Mouse (Mus musculus): ENCODE results near the gene Cyp4f16. TPM values are rescaled to one million over a fixed set of nuclear protein-coding genes. Genes with fewer than 3 reads are reported as not detected.
"Not testable (repeated sequence)": the region's sequence is repeated elsewhere in the genome, so short reads cannot be mapped to it uniquely, and the experiment has no call there.

Cyp4f16 gene
- total RNA-seq (2017), result 9.6 and 11.6 TPM in 2 replicates

GRCm38 (mm10) chr17:32536051-32536866 is at the start of gene Cyp4f16:
Cyp4f16 (plus strand) TSS chr17:32536558.
- peak; percentile 85 for ATAC-seq (replicated peaks; ENCODE audit: low read depth, poor library complexity, severe bottlenecking)

- ATAC-seq (replicated peaks; ENCODE audit: low read depth, poor library complexity, severe bottlenecking), result peak; percentile 56
These were observed 43.9 kb upstream of the Cyp4f16 start for GRCm38 (mm10) chr17:32492349-32492980.

- ATAC-seq (replicated peaks; ENCODE audit: low read depth, poor library complexity, severe bottlenecking), result peak; percentile 92
These were observed 41.8 kb upstream of the Cyp4f16 start for GRCm38 (mm10) chr17:32494601-32495000.

- not testable (repeated sequence) for ATAC-seq (replicated peaks; ENCODE audit: low read depth, poor library complexity, severe bottlenecking)
These were observed 35.8 kb upstream of the Cyp4f16 start for GRCm38 (mm10) chr17:32500511-32500910.

GRCm38 (mm10) chr17:32501051-32501450 is 35.3 kb upstream of the Cyp4f16 start:
- ATAC-seq (replicated peaks; ENCODE audit: low read depth, poor library complexity, severe bottlenecking), result no peak

- ATAC-seq (replicated peaks; ENCODE audit: low read depth, poor library complexity, severe bottlenecking), result no peak
These were observed 33.2 kb upstream of the Cyp4f16 start for GRCm38 (mm10) chr17:32503111-32503510.

GRCm38 (mm10) chr17:32505851-32506728 is 30.3 kb upstream of the Cyp4f16 start, which contains the start of gene Cyp4f17:
Cyp4f17 (plus strand) TSS chr17:32506050.
- ATAC-seq (replicated peaks; ENCODE audit: low read depth, poor library complexity, severe bottlenecking), result peak; percentile 68

GRCm38 (mm10) chr17:32506729-32507245 is 29.6 kb upstream of the Cyp4f16 start:
- peak; percentile 12; the same call in 1 of the 2 replicates for ATAC-seq (replicated peaks; ENCODE audit: low read depth, poor library complexity, severe bottlenecking)

- ATAC-seq (replicated peaks; ENCODE audit: low read depth, poor library complexity, severe bottlenecking), result no peak
These were observed 20.2 kb upstream of the Cyp4f16 start for GRCm38 (mm10) chr17:32516126-32516525.

- ATAC-seq (replicated peaks; ENCODE audit: low read depth, poor library complexity, severe bottlenecking), result no peak
These were observed 14.4 kb upstream of the Cyp4f16 start for GRCm38 (mm10) chr17:32521981-32522380.

- no peak for ATAC-seq (replicated peaks; ENCODE audit: low read depth, poor library complexity, severe bottlenecking)
These were observed 14.0 kb upstream of the Cyp4f16 start for GRCm38 (mm10) chr17:32522386-32522785.

GRCm38 (mm10) chr17:32522816-32523215 is 13.5 kb upstream of the Cyp4f16 start:
- ATAC-seq (replicated peaks; ENCODE audit: low read depth, poor library complexity, severe bottlenecking), result no peak

- peak; percentile 68 for ATAC-seq (replicated peaks; ENCODE audit: low read depth, poor library complexity, severe bottlenecking)
These were observed 12.5 kb upstream of the Cyp4f16 start for GRCm38 (mm10) chr17:32523895-32524294.

- ATAC-seq (replicated peaks; ENCODE audit: low read depth, poor library complexity, severe bottlenecking), result not testable (repeated sequence)
These were observed 10.0 kb upstream of the Cyp4f16 start for GRCm38 (mm10) chr17:32526341-32526740.

- ATAC-seq (replicated peaks; ENCODE audit: low read depth, poor library complexity, severe bottlenecking), result no peak
These were observed 8.6 kb upstream of the Cyp4f16 start for GRCm38 (mm10) chr17:32527748-32528147.

- ATAC-seq (replicated peaks; ENCODE audit: low read depth, poor library complexity, severe bottlenecking), result peak; percentile 96
These were observed 7.7 kb upstream of the Cyp4f16 start for GRCm38 (mm10) chr17:32528408-32529337.

- ATAC-seq (replicated peaks; ENCODE audit: low read depth, poor library complexity, severe bottlenecking), result not testable (repeated sequence)
These were observed 4.0 kb upstream of the Cyp4f16 start for GRCm38 (mm10) chr17:32532356-32532755.

- peak; percentile 53 for ATAC-seq (replicated peaks; ENCODE audit: low read depth, poor library complexity, severe bottlenecking)
These were observed 2.3 kb upstream of the Cyp4f16 start for GRCm38 (mm10) chr17:32534068-32534467.

GRCm38 (mm10) chr17:32536867-32537250 is 501 bp downstream of the Cyp4f16 start:
- ATAC-seq (replicated peaks; ENCODE audit: low read depth, poor library complexity, severe bottlenecking), result peak; percentile 29

Measured in common myeloid progenitor, adult 5-6 weeks (primary cell).